Mouse (Mus musculus) ES-E14 (cell line): Measurements from ENCODE around the gene Wasf2.

Experiments used
- CHD2 ChIP-seq: IDR thresholded peaks from 2 replicates; pipeline ENCODE4 v1.6.1; 2014; ENCODE audit warnings: mild to moderate bottlenecking, low read depth, low read length, inconsistent platforms
- HCFC1 ChIP-seq: IDR thresholded peaks from 2 replicates; pipeline ENCODE4 v1.6.1; 2012; ENCODE audit warnings: low read length, inconsistent platforms, borderline replicate concordance; ENCODE audit not compliant: insufficient read depth
- ZC3H11A ChIP-seq: IDR thresholded peaks from 2 replicates; pipeline ENCODE4 v1.6.1; 2012; ENCODE audit warnings: low read depth, mild to moderate bottlenecking, inconsistent platforms, low read length, borderline replicate concordance
- ZNF384 ChIP-seq: IDR thresholded peaks from 2 replicates; pipeline ENCODE4 v1.6.1; 2012; ENCODE audit warnings: low read depth, low read length, inconsistent platforms

- no peak for TF ChIP-seq HCFC1
- TF ChIP-seq CHD2: no peak
- TF ChIP-seq ZC3H11A: no peak
- no peak for TF ChIP-seq ZNF384
Measured at GRCm38 (mm10) chr4:133244289-133244688, 114.0 kb downstream of the Wasf2 start.
